Mouse (Mus musculus): Measurements from ENCODE around the gene 2210407C18Rik.

2210407C18Rik gene

DNA sequence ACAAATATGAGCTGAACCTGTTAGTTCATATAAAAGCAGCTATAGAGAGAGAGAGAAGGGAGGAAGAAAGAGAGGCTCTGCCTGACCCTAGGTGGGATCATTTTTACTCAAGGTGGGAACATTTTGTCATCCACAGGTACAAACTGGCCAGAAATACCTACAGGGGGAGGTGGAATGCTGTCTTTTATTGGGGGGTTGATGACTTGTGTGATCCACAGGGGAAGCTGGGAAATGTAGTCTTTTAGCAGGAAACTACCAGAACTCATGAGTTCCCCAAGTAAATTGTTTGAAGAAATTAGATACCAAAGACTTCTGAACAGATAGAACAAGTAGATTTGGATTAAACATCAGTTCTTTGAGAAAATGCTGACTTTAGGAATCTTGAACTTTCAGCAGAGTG, 13.8 kb downstream of the 2210407C18Rik start:
- no peak for DNase-seq (ENCODE audit: low spot score in 2 of 2)

DNA sequence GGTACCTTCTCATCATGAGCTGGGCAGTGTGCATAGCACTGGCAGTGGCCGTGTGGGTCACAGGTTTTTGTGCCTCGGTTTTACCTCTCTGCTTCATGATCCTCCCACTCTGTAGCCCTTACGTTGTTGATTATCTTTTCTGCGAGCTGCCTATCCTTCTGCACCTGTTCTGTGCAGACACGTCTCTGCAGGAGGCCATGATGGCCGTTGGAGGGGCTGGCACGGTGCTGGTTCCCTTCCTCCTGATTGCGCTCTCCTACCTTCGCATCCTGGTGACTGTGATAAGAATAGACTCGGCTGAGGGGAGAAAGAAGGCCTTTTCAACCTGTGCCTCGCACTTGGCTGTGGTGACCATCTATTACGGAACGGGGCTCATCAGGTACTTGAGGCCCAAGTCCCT, 18.0 kb downstream of the 2210407C18Rik start:
- DNase-seq (ENCODE audit: low spot score in 2 of 2): no peak

GRCm38 (mm10) chr11:58594814-58595213, 21.1 kb downstream of the 2210407C18Rik start, which contains the start of gene Olfr324:
Olfr324 (plus strand) TSS chr11:58595114.
- no peak for DNase-seq (ENCODE audit: low spot score in 2 of 2)

- no peak for DNase-seq (ENCODE audit: low spot score in 2 of 2)
Measured at GRCm38 (mm10) chr11:58588620-58589250, 27.1 kb downstream of the 2210407C18Rik start.

GRCm38 (mm10) chr11:58587898-58588348, 28.0 kb downstream of the 2210407C18Rik start:
- DNase-seq (ENCODE audit: low spot score in 2 of 2): peak; percentile 16 to 48

DNA sequence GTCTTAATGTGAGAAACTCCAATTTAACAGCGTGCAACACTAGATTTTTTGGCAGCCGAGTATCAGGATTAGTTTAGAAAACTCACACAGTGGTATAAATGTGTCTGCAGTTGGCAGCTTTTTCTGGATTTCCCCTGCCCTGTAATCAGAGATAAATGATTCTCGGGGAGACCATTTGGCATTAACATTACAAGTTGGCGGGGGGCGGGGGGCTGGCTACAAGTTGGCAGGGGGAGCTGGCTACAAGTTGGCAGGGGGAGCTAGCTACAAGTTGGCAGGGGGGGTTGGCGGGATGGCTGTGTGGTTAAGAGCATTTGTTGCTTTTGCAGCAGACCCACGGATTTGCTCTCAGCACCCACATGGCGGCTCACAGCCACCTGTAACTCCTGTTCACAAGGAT, 37.2 kb downstream of the 2210407C18Rik start:
- DNase-seq (ENCODE audit: low spot score in 2 of 2): peak; percentile 10 to 11

DNA sequence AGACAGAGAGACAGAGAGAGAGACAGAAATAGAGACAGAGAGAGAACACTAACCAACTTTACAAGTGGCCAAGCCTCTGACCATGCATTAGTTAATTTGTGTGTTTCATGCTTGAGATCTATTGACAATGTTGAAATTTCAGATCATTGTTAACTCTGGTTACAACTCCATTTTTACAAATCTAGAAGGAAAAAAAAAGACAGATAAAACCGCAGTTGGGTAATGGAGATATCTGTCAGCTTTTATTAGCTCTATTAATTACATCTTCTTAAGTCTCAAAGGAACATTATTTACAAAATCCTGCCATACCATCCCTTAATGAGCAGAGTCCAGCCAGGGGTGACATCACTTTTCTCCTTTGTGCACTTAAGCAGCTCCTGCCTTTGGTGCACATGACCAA, 38.4 kb downstream of the 2210407C18Rik start, which contains the start of gene Olfr325:
Gene Olfr325, plus strand, starts transcription at position 301 of the 400 bp plus-strand sequence.
- no peak for DNase-seq (ENCODE audit: low spot score in 2 of 2)

- DNase-seq (ENCODE audit: low spot score in 2 of 2): no peak
Measured at GRCm38 (mm10) chr11:58570405-58570804, 45.5 kb downstream of the 2210407C18Rik start, which contains the start of gene Olfr224. Olfr224 (minus strand) TSS chr11:58570553.
